Mouse (Mus musculus): ENCODE measurements around the gene Olfr689. TPM values are rescaled to one million over a fixed set of nuclear protein-coding genes. Genes with fewer than 3 reads are reported as not detected.

Olfr689 gene
- polyA plus RNA-seq, 1 experiment from 2014 or later, result not detected

Other genes with a start within 250 kb of the Olfr689 start
- gene Olfr678, start 246.7 kb upstream of the Olfr689 start, polyA plus RNA-seq (2018), result not detected in 3 replicates
- not detected in 3 replicates for gene Olfr679, start 230.0 kb upstream of the Olfr689 start, polyA plus RNA-seq (2018)
- not detected in 3 replicates for gene Olfr680-ps1, start 218.3 kb upstream of the Olfr689 start, polyA plus RNA-seq (2018)
- not detected in 3 replicates for gene Olfr681, start 194.3 kb upstream of the Olfr689 start, polyA plus RNA-seq (2018)
- gene Olfr683, start 164.2 kb upstream of the Olfr689 start, polyA plus RNA-seq (2018), result not detected in 3 replicates
- not detected in 3 replicates for gene Olfr684, start 147.5 kb upstream of the Olfr689 start, polyA plus RNA-seq (2018)
- gene Olfr685, start 125.2 kb upstream of the Olfr689 start, polyA plus RNA-seq (2018), result not detected in 3 replicates
- not detected in 3 replicates for gene Olfr686, start 103.7 kb upstream of the Olfr689 start, polyA plus RNA-seq (2018)
- gene Olfr688, start 23.1 kb upstream of the Olfr689 start, polyA plus RNA-seq (2018), result not detected in 3 replicates
- not detected in 3 replicates for gene Olfr690, start 22.9 kb downstream of the Olfr689 start, polyA plus RNA-seq (2018)
- not detected in 3 replicates for gene Olfr691, start 31.1 kb downstream of the Olfr689 start, polyA plus RNA-seq (2018)
- gene Olfr692, start 57.1 kb downstream of the Olfr689 start, polyA plus RNA-seq (2018), result not detected in 3 replicates
- not detected in 3 replicates for gene Gm5901, start 63.9 kb downstream of the Olfr689 start, polyA plus RNA-seq (2018)
- gene Fam160a2, start 88.9 kb downstream of the Olfr689 start, polyA plus RNA-seq (2018), result 6.6 to 12.5 TPM (median 9.3 TPM) in 3 replicates
- gene Cnga4, start 93.4 kb downstream of the Olfr689 start, polyA plus RNA-seq (2018), result not detected in 3 replicates
- gene Cckbr, start 114.6 kb downstream of the Olfr689 start, polyA plus RNA-seq (2018), result not detected in 3 replicates
- not detected in 3 replicates for gene Cavin3, start 171.1 kb downstream of the Olfr689 start, polyA plus RNA-seq (2018)
- 23.5 to 31.0 TPM (median 25.9 TPM) in 3 replicates for gene Smpd1, start 243.2 kb downstream of the Olfr689 start, polyA plus RNA-seq (2018)

Measured in macrophage (primary cell).